Comparison of ENCODE assay signal across 10 mouse cellular contexts in the genomic region with DNA sequence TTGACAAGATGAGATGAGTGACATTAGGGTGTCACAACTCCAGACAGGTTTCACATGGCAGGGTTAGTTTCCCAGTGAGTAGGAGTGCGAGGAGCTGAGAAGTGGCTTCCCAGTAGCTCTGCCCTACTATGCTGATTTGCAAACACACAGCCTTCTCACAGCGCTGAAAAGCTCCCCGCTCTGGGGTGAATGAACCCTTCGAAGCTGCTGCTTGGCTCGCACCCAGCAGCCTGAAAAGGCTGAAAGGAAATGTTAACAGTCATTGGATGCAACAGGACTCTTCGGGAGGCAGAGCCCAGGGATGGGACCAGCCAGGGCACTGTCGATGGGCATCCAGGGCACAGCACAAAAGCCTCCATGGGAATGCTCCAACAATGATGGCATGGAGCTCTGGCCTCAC. TPM values are rescaled to one million over a fixed set of nuclear protein-coding genes. Genes with fewer than 3 reads are reported as not detected.
A peak's percentile ranks its signal among the peaks of the same experiment; 100 is the strongest.
DNase-seq lines count a peak whose midpoint lies in the region; ATAC-seq lines count a peak whose summit lies in the region.
"Had no signal": no experiment of that assay in that cellular context is flagged by ENCODE, and none has a peak within 500 bp of the region (broad histone marks: within the 10 kb centered on the region; RNA-seq: fewer than 3 reads in every experiment).

No protein-coding gene starts in this region.

- peak overlapping the region; percentile 3; the same call in 1 of the 2 replicates for H3K27ac ChIP-seq in midbrain, embryonic 13.5 days
- no peak overlapping the region for H3K27ac ChIP-seq in midbrain, embryonic 11.5 days (ENCODE audit: low read depth, low read length)
- H3K27ac ChIP-seq: embryonic facial prominence, embryonic 13.5 days; macrophage had no signal

- H3K4me1 ChIP-seq in midbrain, embryonic 13.5 days (replicated peaks): peaks cover 47% of the 10 kb centered on the region
- peaks cover 21% of the 10 kb centered on the region for H3K4me1 ChIP-seq in midbrain, embryonic 11.5 days (ENCODE audit: control insufficient read depth, insufficient read depth, low read length)

- H3K36me3 ChIP-seq in midbrain, embryonic 13.5 days: no peaks in the 10 kb centered on the region
- no peaks in the 10 kb centered on the region for H3K36me3 ChIP-seq in midbrain, embryonic 11.5 days (ENCODE audit: control insufficient read depth, insufficient read depth, low read length)
- H3K36me3 ChIP-seq: embryonic facial prominence, embryonic 13.5 days had no signal

- no peaks in the 10 kb centered on the region for H3K9me3 ChIP-seq in midbrain, embryonic 13.5 days
- no peaks in the 10 kb centered on the region for H3K9me3 ChIP-seq in midbrain, embryonic 11.5 days (ENCODE audit: control insufficient read depth, low read length)
- H3K9me3 ChIP-seq: embryonic facial prominence, embryonic 13.5 days had no signal

- no peak for ATAC-seq in cerebellum, adult (ENCODE audit: insufficient number of reproducible peaks, low FRiP score, low TSS enrichment)
- ATAC-seq in midbrain, embryonic 13.5 days: 0 out of 2 replicates have a peak, but pooled peaks have one; percentile 29
- ATAC-seq in midbrain, embryonic 11.5 days (ENCODE audit: low FRiP score): no peak

- no peak overlapping the region for H3K4me3 ChIP-seq in midbrain, embryonic 13.5 days (replicated peaks)
- no peak overlapping the region for H3K4me3 ChIP-seq in midbrain, embryonic 11.5 days (ENCODE audit: low read depth, low read length)
- H3K4me3 ChIP-seq: embryonic facial prominence, embryonic 13.5 days had no signal

- no peak overlapping the region for H3K4me2 ChIP-seq in midbrain, embryonic 13.5 days (replicated peaks)
- no peak overlapping the region for H3K4me2 ChIP-seq in midbrain, embryonic 11.5 days
- H3K4me2 ChIP-seq: embryonic facial prominence, embryonic 13.5 days had no signal

- no peaks in the 10 kb centered on the region for H3K27me3 ChIP-seq in midbrain, embryonic 13.5 days
- H3K27me3 ChIP-seq in midbrain, embryonic 11.5 days (ENCODE audit: control insufficient read depth, insufficient read depth, low read length): no peaks in the 10 kb centered on the region
- H3K27me3 ChIP-seq: embryonic facial prominence, embryonic 13.5 days had no signal

- 38% methylated on average over 7 of the region's 7 CpGs for WGBS in midbrain, embryonic 13.5 days
- WGBS in midbrain, embryonic 11.5 days: 51% methylated on average over 7 of the region's 7 CpGs

- H3K9ac ChIP-seq in midbrain, embryonic 13.5 days (replicated peaks): no peak overlapping the region
- no peak overlapping the region for H3K9ac ChIP-seq in midbrain, embryonic 11.5 days (ENCODE audit: low read length)
- H3K9ac ChIP-seq: embryonic facial prominence, embryonic 13.5 days had no signal

- DNase-seq in cerebellum, adult 11 months: peak; percentile 14
- no peak for DNase-seq in midbrain, embryonic 11.5 days (ENCODE audit: low spot score, missing footprints)
- peak; percentile 63 to 73 for DNase-seq in layer of hippocampus, postnatal 10 days (ENCODE audit: low spot score in 2 of 2)
- peak; percentile 41 to 44 for DNase-seq in right cerebral cortex, postnatal 36 days (ENCODE audit: low spot score in 2 of 2)
- no peak for DNase-seq in ovary, adult 18-20 months (ENCODE audit: low spot score)
- DNase-seq in spleen, postnatal 36 days (ENCODE audit: low spot score in 2 of 2): no peak

RNA-seq across cellular contexts. Expression of a gene that starts 37.8 kb away (rescaled TPM):
- 135 and 142 TPM in 2 replicates for polyA plus RNA-seq in midbrain, embryonic 13.5 days (2015; fragmentation: Nextera tagmentation; extraction: Ambion mirVana)
- polyA plus RNA-seq in midbrain, embryonic 11.5 days (2014; fragmentation: Nextera tagmentation; extraction: Ambion mirVana): 158 and 189 TPM in 2 replicates
- 10 to 100 TPM; 54.4 to 59.7 TPM for total RNA-seq in layer of hippocampus, postnatal 10 days (2021)

Comparison
In these comparisons a context has a peak if more than half of its experiments do, and no peak if none do; other contexts are left out.
1. DNase-seq: peak in cerebellum, adult 11 months (single experiment), layer of hippocampus, postnatal 10 days (2 of 2) and right cerebral cortex, postnatal 36 days (2 of 2); none in midbrain, embryonic 11.5 days (single experiment), ovary, adult 18-20 months (single experiment) and spleen, postnatal 36 days (0 of 2).